Mouse (Mus musculus) embryo, embryonic 10.5 days (tissue): ENCODE data around the gene Coa5.

Source experiments
- DNase-seq: peaks from one replicate; pipeline ENCODE4 v3.0.0-alpha.2; 2015; ENCODE audit warnings: low spot score

Coa5 gene

GRCm38 (mm10) chr1:37430297-37430840, 466 bp upstream of the Coa5 start:
- DNase-seq, result no peak

DNA sequence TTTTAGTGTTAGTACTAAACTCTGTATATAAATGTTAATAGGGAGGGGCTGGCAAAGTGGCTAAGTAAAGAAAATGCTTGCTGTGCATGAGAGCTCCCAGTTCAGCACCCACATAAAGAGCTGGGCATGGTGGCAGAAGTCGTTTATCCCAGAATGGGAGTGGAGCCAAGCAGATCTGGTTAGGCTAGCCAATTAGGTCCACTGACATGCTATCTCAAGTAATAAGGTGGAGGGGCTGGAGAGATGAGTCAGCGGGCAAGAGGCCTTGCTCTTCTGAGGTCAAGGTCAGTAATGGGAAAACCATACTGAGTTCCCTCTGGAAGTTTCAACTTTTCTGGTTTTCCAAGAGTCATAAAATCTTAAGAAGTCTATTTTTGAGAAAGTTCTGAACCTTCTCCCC, 992 bp downstream of the Coa5 start:
- DNase-seq, result no peak

DNA sequence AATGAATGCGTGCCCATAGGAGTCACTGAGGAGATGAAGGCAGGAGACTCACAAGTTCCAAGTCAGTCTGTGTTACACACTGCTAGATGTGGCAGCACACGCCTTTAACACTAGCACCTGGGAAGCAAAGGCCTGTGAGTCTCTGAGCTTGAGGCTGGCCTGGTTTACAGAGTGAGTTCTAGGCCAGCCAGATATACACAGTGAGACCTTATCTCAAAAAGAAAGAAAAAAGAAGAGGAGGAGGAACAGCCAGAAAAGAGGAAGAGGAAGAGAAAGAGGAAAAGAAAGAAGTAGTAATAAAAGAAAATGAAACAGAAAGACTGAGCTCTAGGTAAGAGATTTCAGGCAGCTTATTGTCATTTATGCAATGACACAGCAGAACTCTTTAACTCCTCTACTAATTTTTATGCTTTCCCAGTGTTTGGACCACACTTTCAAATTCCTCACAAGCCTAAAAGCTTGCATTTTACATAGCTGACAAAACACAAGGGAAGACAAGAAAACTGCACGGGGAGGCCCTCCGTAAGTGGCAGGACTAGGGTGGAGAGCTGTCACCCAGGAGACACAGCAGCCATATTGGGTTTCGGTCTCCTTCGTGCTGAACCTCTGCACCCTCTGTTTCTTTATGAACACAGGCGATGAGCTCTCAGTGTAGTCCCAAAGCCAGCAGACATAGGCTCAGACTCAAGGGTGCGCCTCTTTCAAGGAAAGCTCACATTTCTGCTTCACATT, 2.6 kb downstream of the Coa5 start:
- no peak for DNase-seq

- no peak for DNase-seq
Measured at GRCm38 (mm10) chr1:37419420-37419819, 10.5 kb downstream of the Coa5 start.

DNA sequence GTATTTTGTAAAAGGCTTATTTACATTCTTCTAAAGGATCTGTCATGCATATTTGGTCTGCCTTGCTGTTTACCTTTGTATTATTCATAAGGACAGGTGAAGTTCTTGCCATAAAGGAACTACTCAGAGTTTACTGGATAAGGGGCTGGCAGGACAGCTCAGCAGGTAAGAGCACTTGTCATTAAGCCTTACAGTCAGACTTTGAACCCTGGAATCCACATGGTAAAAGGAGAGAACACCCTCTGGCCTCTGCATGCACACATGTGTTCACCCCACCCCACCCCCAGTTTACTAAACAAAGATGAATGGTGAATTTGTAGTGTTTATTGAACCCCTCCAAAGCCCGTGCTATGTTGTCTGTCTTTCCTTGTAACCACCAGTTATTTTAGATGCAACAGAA, 14.5 kb downstream of the Coa5 start:
- no peak for DNase-seq

DNA sequence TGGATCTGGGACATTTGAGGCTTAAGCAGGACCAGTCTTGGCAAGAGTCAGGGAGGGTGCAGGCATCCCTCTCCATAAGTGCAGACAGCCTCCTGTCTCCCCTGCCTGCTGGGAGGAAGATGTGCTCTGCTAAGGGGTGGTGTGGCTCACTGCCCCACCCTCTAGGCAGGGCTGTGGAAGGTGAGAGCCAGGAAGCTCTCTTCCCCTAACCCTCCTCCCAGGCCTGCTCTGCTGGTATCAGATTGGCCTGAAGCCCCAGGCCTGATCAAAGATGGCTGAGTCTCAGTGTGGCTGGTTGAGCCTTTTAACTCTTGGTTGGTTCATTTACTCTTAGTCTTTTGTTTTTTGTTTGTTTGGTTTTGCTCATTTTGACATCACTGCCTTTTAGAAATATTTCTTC, 20.3 kb downstream of the Coa5 start:
- no peak for DNase-seq

- no peak for DNase-seq
Measured at GRCm38 (mm10) chr1:37408678-37409077, 21.2 kb downstream of the Coa5 start.

DNA sequence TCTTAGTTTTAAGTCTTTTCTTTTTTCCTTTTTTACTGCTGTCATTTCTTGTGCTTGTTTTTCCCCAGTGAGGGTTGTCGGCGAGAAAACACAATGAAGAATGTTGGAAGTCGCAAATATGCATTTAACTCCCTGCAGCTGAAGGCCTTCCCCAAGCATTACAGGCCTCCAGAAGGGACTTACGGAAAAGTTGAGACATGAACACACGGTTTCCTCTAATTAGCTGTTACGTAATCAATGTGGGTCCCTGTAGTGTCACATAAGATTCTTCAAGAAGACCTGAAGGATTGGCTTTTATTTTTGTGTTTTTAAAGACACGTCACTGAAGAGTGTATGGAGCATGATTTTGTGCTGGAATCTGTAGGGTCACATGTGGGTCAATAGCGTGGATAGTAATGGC, 21.8 kb downstream of the Coa5 start:
- DNase-seq, result no peak

- DNase-seq, result no peak
Measured at GRCm38 (mm10) chr1:37407228-37407627, 22.7 kb downstream of the Coa5 start.

GRCm38 (mm10) chr1:37405137-37405536, 24.8 kb downstream of the Coa5 start:
- no peak for DNase-seq

DNA sequence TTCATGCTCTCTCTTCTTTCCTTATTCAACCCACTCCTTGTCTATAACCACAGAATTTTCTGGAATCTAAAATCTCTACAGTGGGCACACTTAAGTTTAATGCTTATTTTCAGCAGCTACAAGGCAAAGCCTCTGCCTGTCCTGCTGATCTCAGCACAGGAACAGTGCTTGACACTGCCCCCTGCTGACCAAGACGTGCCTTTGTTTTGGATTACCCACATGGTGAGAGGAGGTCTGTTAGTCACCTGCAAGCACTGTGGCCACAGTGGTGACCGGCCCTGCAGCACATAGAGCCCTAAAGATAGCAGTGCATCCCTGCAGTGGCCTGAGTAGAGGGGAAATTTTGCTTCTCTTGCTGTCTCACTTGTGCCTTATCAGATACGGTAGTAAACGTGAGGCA, 28.2 kb downstream of the Coa5 start:
- DNase-seq, result peak; percentile 73

- DNase-seq, result peak; percentile 14
Measured at GRCm38 (mm10) chr1:37399734-37400133, 30.2 kb downstream of the Coa5 start.

- DNase-seq, result no peak
Measured at GRCm38 (mm10) chr1:37398961-37399360, 30.9 kb downstream of the Coa5 start.

GRCm38 (mm10) chr1:37396481-37396880, 33.4 kb downstream of the Coa5 start:
- DNase-seq, result no peak

DNA sequence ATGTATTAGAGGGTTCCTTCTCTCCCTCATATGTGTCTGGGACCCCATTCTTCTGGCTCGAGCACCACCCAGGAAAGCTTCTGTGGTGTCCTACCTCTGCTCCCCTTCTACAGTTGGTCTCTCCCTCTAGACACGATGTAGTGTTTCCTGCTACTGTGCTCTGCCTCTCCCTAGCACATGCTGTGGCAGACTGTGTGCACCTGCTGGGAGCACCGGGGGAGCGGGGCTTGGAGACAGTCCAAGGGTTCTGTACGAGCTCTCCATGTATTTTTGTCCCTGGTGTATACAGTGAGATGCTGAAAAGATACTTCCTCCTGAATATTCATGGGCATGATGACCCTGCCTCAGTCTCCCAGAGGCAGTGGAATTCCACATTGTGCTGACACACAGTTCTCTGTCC, 36.7 kb downstream of the Coa5 start:
- no peak for DNase-seq

GRCm38 (mm10) chr1:37386448-37386971, 43.4 kb downstream of the Coa5 start:
- no peak for DNase-seq

GRCm38 (mm10) chr1:37384304-37384703, 45.6 kb downstream of the Coa5 start:
- no peak for DNase-seq

DNA sequence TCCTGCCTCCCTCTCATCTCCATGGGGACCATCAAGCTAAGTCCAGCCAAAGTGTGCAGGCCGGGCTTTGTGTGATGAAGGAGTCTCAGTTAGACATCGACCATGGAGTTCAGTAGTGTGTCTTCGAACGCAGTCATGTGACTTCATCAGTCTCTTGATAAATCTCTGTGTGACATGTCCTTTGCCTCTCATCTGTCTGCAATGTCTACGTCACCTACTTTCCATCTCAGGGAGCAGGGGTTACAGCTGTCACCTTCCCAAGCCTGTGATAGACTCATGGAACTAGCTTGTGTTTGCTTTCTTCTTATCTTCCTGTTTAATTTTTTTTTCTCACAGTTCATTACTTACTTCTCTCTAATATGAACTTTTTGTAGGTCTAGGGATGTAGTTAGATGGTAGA, 49.0 kb downstream of the Coa5 start:
- DNase-seq, result no peak

- no peak for DNase-seq
Measured at GRCm38 (mm10) chr1:37379536-37379935, 50.4 kb downstream of the Coa5 start.

- no peak for DNase-seq
Measured at GRCm38 (mm10) chr1:37378095-37378494, 51.8 kb downstream of the Coa5 start.

DNA sequence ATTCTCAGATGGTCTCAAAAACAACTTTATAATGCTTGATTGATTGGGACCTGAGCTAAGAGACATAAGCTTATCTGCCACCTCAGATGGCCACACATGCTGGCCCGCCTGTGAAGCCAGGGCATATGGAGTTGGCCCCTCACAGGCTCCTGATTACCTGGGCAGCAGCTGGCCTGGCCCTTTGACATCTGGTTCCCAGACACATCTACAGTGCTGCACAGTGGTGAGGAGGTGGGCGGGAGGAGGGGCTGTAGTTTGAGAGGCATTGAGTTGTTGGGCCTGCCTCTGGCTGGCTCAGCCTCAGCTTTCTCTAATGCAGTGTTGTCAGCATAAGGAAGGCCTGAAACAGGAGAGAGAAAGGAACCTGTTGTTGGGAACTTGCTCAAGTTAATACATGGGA, 53.2 kb downstream of the Coa5 start:
- DNase-seq, result peak; percentile 27

- no peak for DNase-seq
Measured at GRCm38 (mm10) chr1:37376177-37376576, 53.7 kb downstream of the Coa5 start.

DNA sequence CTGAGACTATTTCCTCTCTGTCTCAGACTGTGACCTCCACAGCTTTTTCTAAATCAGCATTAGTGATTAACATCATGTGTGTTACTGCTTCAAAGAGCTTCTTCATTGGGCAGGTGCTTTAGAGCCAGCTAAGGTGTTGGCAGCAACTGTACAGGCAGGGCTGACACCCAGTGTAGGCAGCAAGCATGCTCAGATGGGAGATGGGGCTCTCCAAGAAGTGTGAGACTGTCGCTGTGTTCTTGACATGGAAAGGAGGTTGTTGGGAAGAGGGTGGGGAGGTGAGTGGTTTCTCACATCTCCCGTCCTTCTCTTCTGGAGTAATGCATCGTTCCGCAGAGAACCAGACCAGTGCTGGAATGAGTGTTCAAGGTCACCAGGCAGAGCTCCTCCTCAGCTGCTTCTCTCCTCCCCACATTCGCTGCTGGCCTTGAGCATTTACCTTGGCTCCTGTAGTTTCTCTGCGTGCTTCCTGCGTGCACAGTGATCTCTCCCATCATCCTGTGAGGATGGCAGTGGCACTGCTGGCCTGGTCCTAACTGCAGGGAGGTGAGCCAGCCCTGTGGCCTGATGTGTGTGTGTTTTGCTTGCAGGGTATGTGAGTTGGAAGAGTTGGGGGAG, 61.0 kb downstream of the Coa5 start:
- DNase-seq, result no peak
